Mouse (Mus musculus): ENCODE results near the gene Gm10100.

GRCm38 (mm10) chr10:77729241-77729640, 3.0 kb downstream of the Gm10100 start:
- no peak for TF ChIP-seq TAL1 (conservative IDR thresholded peaks at IDR 0.05; ENCODE audit: low read depth, low read length)
- peak; percentile 67 for TF ChIP-seq CTCF (IDR thresholded peaks at IDR 0.05; ENCODE audit: low read depth, low read length)

Measured in G1E (cell line).